Mouse (Mus musculus): Measurements from ENCODE around the gene Klhdc7b. TPM values are rescaled to one million over a fixed set of nuclear protein-coding genes. Genes with fewer than 3 reads are reported as not detected.
A peak's percentile ranks its signal among the peaks of the same experiment; 100 is the strongest.

The Klhdc7b gene
- total and polyA plus RNA-seq, 3 experiments = not detected

DNA sequence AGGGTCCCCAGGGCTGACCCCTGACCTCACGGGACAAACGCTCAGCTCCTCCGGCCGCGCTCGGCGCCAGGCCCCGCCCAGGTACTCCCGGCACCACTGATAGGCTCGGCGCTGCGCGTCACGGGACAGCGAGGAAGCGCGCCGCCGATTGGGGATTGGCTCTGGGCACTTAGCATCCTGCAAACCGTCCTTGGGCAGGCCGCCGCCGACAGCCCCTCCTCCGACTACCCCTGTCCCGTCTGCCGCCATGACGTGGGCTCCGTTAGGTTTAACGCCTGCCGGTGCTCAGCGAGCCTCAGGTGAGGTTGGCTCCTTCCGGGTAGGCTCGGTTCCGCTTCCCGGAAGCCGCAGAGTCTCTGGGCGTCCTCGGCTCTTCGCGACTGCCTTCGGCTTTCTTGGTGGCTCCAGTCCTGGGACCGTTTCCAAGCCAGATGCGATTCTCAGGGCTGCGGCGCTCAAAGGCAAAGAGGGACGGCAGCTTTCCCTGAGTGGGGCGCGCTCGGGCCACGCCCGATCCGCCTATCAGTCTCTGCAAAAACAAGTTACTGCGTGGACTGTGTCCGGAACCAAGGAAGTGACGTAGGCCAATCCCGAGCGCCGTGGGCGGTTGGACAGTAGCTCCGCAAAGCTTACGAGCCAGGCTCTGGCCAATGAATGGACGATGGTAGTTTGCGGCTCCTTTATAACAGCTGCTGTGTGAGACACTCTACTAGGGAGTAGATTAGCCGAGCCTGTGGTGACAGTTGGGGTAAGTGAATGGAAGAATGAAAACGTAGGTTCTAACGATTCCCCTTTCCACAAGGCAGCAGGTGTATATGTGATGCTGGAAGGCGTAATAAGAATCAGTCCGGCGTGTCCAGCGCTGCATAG is 44.9 kb downstream of the Klhdc7b start, which contains the start of the genes C730034F03Rik, Gm44502 and Chkb:
C730034F03Rik (plus strand) TSS at position 238 of the 870 bp plus-strand sequence.
Gm44502 (minus strand) TSS at position 345 of the 870 bp plus-strand sequence.
Chkb (minus strand) TSS at position 557 of the 870 bp plus-strand sequence.
- Histone ChIP-seq H3K27me3 (replicated peaks) (no peaks in the 10 kb centered on the region), H3K36me3 (replicated peaks in 1 of 2; ENCODE audit: control insufficient read depth in 1 of 2, insufficient read depth in 1 of 2, low read length in 1 of 2) (peaks cover 21 to 36% of the 10 kb centered on the region in 2 experiments), H3K4me3 (replicated peaks in 1 of 3; ENCODE audit: low read depth in 2 of 3, low read length in 2 of 3, poor library complexity in 1 of 3) (peak within 1 kb of the TSS; percentile 79 to 90 (median 80)), H3K9me3 (replicated peaks; ENCODE audit: low read length) (no peaks in the 10 kb centered on the region), H3K4me1 (ENCODE audit: control insufficient read depth in 1 of 2, insufficient read depth in 2 of 2) (peaks cover 0 to 14% of the 10 kb centered on the region in 2 experiments; a peak in 2 of 4 replicates), H3K4me2 (ENCODE audit: insufficient read depth, low read depth, poor library complexity, severe bottlenecking) (peak within 1 kb of the TSS; percentile 85), H3K27ac (ENCODE audit: insufficient read depth, low read depth) (peak within 1 kb of the TSS; percentile 76), H3K9ac (ENCODE audit: insufficient read depth, low read depth) (peak within 1 kb of the TSS; percentile 91), H3K79me2 (replicated peaks; ENCODE audit: control insufficient read depth, extremely low read depth, insufficient read depth, poor library complexity, severe bottlenecking) (peaks cover 12% of the 10 kb centered on the region)
- DNase-seq (ENCODE audit: extremely low read depth) = peak; percentile 91
- TF ChIP-seq JUND (conservative IDR thresholded peaks at IDR 0.05; ENCODE audit: low read depth, low read length) (no peak), CHD2 (IDR thresholded peaks at IDR 0.05; ENCODE audit: low read length) (no peak), ELF1 (IDR thresholded peaks at IDR 0.05; ENCODE audit: low read depth, low read length) (peak; percentile 95), MAX (IDR thresholded peaks at IDR 0.05; ENCODE audit: low read length) (no peak; the same call in 1 of the 2 replicates), MAZ (IDR thresholded peaks at IDR 0.05; ENCODE audit: low read depth, low read length) (0 out of 2 replicates have a peak, but pooled peaks have one; percentile 10), CTCF (conservative IDR thresholded peaks at IDR 0.05 in 1 of 2, IDR thresholded peaks at IDR 0.05 in 1 of 2; ENCODE audit: low read depth in 2 of 2, low read length in 2 of 2) (no peak), POLR2AphosphoS2 (IDR thresholded peaks at IDR 0.05; ENCODE audit: low read depth, low read length) (peak; percentile 75), USF1 (IDR thresholded peaks at IDR 0.05; ENCODE audit: low read depth, low read length) (peak; percentile 47), RAD21 (IDR thresholded peaks at IDR 0.05; ENCODE audit: low read depth, low read length) (no peak), NRF1 (IDR thresholded peaks at IDR 0.05; ENCODE audit: low read depth, low read length) (no peak; the same call in 1 of the 2 replicates), UBTF (IDR thresholded peaks at IDR 0.05; ENCODE audit: low read depth, low read length) (no peak), GABPA (IDR thresholded peaks at IDR 0.05; ENCODE audit: insufficient replicate concordance, low read depth, low read length) (no peak), PAX5 (IDR thresholded peaks at IDR 0.05; ENCODE audit: low read length) (no peak), POLR2A (IDR thresholded peaks at IDR 0.05; ENCODE audit: low read depth, low read length) (peak; percentile 92), MEF2A (IDR thresholded peaks at IDR 0.05; ENCODE audit: borderline replicate concordance, low read depth, low read length) (no peak), EP300 (IDR thresholded peaks at IDR 0.05; ENCODE audit: low read length) (no peak), BHLHE40 (IDR thresholded peaks at IDR 0.05; ENCODE audit: low read depth, low read length) (peak; percentile 89), JUN (IDR thresholded peaks at IDR 0.05; ENCODE audit: insufficient read depth, low read depth, low read length) (peak; percentile 23; the same call in 1 of the 2 replicates), IRF4 (IDR thresholded peaks at IDR 0.05; ENCODE audit: low read depth, low read length) (peak; percentile 29; the same call in 1 of the 2 replicates), ZNF384 (IDR thresholded peaks at IDR 0.05; ENCODE audit: low read depth, low read length) (no peak), RCOR1 (conservative IDR thresholded peaks at IDR 0.05; ENCODE audit: low read depth, low read length) (no peak), TCF12 (IDR thresholded peaks at IDR 0.05; ENCODE audit: low read depth, low read length) (peak; percentile 69), KAT2A (IDR thresholded peaks at IDR 0.05; ENCODE audit: insufficient replicate concordance, low read length) (0 out of 2 replicates have a peak, but pooled peaks have one; percentile 43), SIN3A (IDR thresholded peaks at IDR 0.05; ENCODE audit: low read length) (peak; percentile 92; the same call in 1 of the 2 replicates), ZKSCAN1 (IDR thresholded peaks at IDR 0.05; ENCODE audit: borderline replicate concordance, low read depth, low read length) (no peak), ZMIZ1 (IDR thresholded peaks at IDR 0.05; ENCODE audit: low read depth, low read length) (peak; percentile 90), MYC (IDR thresholded peaks at IDR 0.05; ENCODE audit: low read depth, low read length) (peak; percentile 30; the same call in 1 of the 2 replicates), HCFC1 (IDR thresholded peaks at IDR 0.05; ENCODE audit: low read depth, low read length) (peak; percentile 70), SMC3 (IDR thresholded peaks at IDR 0.05; ENCODE audit: low read depth, low read length) (no peak), MAFK (IDR thresholded peaks at IDR 0.05; ENCODE audit: insufficient replicate concordance, low read length) (no peak), E2F4 (IDR thresholded peaks at IDR 0.05; ENCODE audit: insufficient replicate concordance, low read depth, low read length) (no peak), USF2 (conservative IDR thresholded peaks at IDR 0.05; ENCODE audit: low read depth, low read length) (no peak), CHD1 (IDR thresholded peaks at IDR 0.05; ENCODE audit: low read depth, low read length) (no peak), NELFE (IDR thresholded peaks at IDR 0.05; ENCODE audit: low read depth, low read length) (peak; percentile 81), MXI1 (IDR thresholded peaks at IDR 0.05; ENCODE audit: low read depth, low read length) (peak; percentile 77), TBP (conservative IDR thresholded peaks at IDR 0.05; ENCODE audit: low read depth, low read length) (peak; percentile 98), ETS1 (conservative IDR thresholded peaks at IDR 0.05; ENCODE audit: low read depth, low read length) (0 out of 2 replicates have a peak, but pooled peaks have one; percentile 30), ZC3H11A (IDR thresholded peaks at IDR 0.05; ENCODE audit: low read depth, low read length) (no peak)
- in situ Hi-C loops (cut with MboI; ENCODE audit: low pct_ligation_motif_present, low pct_unique_long_range_greater_than_20kb, low sequenced_read_pairs) = loop anchor here (10.0 kb wide), 1 partner anchor 355 kb away; the partner anchor contains the start of gene Trabd
- dilution Hi-C loops (cut with MboI; ENCODE audit: extremely low pct_ligation_motif_present, extremely low pct_unique_long_range_greater_than_20kb, low sequenced_read_pairs) = no loop called here
